Mouse (Mus musculus): Measurements from ENCODE around the gene Kiz. TPM values are rescaled to one million over a fixed set of nuclear protein-coding genes. Genes with fewer than 3 reads are reported as not detected.
A peak's percentile ranks its signal among the peaks of the same experiment; 100 is the strongest.

Kiz gene
- polyA plus RNA-seq, 1 experiment from 2014 or later, result 28.7 TPM

DNA sequence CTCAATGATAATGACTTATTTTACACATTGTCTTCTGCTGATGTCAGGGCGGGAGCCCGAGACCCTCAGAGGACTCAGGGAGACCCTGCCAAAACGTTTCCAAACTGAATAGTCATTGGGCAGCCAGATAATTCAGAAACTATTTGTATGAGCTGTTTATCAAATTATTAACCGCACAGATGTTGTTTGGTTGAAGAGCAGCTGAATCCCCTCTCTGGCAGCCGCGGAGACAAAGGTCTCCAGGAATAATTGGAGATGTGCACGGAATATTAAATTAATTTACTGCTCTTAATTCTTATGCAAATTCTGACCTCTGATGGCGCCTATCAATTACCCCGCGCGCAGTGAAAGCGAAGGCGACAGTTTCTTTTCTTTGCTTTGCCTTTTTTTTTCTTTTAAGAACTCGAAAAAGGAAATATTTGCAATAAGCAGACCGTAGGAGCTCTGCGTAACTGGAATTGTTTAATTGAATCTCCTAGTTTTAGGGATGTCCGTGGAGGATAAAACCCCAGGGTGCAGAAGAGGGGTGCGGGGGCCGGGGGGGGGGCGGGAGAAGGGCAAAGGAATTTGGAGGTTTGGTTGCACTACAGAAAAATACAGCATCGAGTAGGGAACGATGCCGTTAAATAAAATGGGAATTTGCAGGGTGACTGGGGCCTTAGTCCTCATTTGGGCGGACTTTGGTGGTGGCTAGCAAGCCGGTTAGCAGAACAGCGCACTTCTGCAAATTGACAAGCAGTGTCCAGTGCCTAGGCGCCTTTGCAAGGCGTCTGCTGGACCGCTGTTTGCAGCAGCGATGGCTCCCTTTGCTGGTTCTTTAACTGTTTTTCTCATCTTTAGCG lies 22.2 kb upstream of the Kiz start:
- Histone ChIP-seq H3K27ac (ENCODE audit: low read depth, low read length) (peak overlapping the region; percentile 78), H3K4me2 (ENCODE audit: low read length) (peak overlapping the region; percentile 54), H3K36me3 (ENCODE audit: control insufficient read depth, insufficient read depth, low read length) (no peaks in the 10 kb centered on the region), H3K4me1 (ENCODE audit: control insufficient read depth, insufficient read depth, low read length) (peaks cover 18% of the 10 kb centered on the region), H3K4me3 (ENCODE audit: low read depth, low read length) (peak overlapping the region; percentile 15), H3K9ac (ENCODE audit: low read length) (peak overlapping the region; percentile 56), H3K27me3 (replicated peaks; ENCODE audit: control insufficient read depth, insufficient read depth, low read length) (peaks cover 62% of the 10 kb centered on the region), H3K9me3 (replicated peaks; ENCODE audit: control insufficient read depth, low read length) (no peaks in the 10 kb centered on the region)
- peak; percentile 75 for DNase-seq (ENCODE audit: low spot score)
- WGBS, result under 1% methylated on average over 31 of the region's 31 CpGs
- ATAC-seq, result peak; percentile 37

DNA sequence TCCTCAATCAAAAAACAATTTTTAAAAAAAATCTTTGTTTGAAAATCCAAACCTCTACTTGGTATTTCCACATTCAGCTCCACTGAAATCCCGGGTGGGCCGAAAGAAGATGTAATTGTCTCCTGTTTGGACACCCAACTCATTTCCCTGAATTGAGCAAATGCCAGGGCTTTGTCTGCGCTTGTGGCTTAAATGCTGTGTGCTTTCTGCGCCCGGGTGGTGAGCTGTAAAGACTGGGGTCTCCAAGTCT lies 21.7 kb upstream of the Kiz start:
- peaks cover 62% of the 10 kb centered on the region for H3K27me3 ChIP-seq (replicated peaks; ENCODE audit: control insufficient read depth, insufficient read depth, low read length)
- DNase-seq (ENCODE audit: low spot score) (no peak), ATAC-seq (no peak)
- H3K4me1 ChIP-seq (ENCODE audit: control insufficient read depth, insufficient read depth, low read length), result peaks cover 18% of the 10 kb centered on the region
- H3K4me2 ChIP-seq (ENCODE audit: low read length), result peak overlapping the region; percentile 54
- peak overlapping the region; percentile 56 for H3K9ac ChIP-seq (ENCODE audit: low read length)
- no peaks in the 10 kb centered on the region for H3K36me3 ChIP-seq (ENCODE audit: control insufficient read depth, insufficient read depth, low read length)
- H3K27ac ChIP-seq (ENCODE audit: low read depth, low read length), result peak overlapping the region; percentile 78
- 0% methylated on average over 5 of the region's 5 CpGs for WGBS
- H3K4me3 ChIP-seq (ENCODE audit: low read depth, low read length), result peak overlapping the region; percentile 15
- H3K9me3 ChIP-seq (replicated peaks; ENCODE audit: control insufficient read depth, low read length), result no peaks in the 10 kb centered on the region

DNA sequence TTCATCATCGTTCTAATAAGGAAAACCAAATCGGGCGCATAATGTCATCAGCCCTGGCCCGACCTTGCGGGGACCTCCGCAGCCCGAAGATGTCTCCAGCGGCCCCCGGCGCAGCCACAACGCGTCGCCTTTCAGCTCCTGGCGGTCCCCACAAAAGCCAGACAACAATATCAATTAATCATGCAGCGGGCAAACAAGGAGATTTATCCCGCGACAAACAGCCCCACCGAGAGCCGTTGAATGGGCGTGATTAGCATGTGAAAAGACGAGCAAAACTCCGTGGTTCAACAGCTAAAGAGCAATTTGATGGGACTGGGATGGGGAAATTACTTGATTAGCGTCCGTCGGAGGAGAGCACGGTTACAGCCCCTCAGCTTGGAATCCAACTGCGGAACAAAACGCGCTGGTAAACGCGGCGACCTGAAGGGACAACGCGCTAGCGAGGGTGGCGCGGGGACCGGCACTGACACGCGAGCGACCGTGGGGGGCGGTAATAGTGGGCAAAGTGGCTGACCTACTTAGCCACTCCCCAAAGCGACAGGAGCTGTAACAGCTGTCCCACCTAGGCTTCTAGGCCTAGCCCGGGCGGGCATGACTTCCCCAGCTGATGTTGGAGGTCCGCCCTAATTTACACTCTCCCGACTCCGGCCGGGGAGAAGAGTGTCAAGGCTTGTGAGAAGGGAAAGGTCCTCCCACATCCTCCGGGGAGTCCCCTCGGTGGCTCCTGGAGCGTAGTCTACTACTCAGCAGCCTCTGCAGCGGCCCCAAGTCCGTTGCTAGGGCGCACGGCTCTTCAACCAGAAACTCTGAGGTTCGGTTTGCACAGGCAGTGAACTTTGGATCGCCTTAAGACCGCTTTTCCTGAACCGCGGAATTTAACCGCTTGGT lies 21.1 kb upstream of the Kiz start:
- Histone ChIP-seq H3K27ac (ENCODE audit: low read depth, low read length) (peak overlapping the region; percentile 78), H3K4me2 (ENCODE audit: low read length) (peak overlapping the region; percentile 54), H3K4me1 (ENCODE audit: control insufficient read depth, insufficient read depth, low read length) (peaks cover 18% of the 10 kb centered on the region), H3K27me3 (replicated peaks; ENCODE audit: control insufficient read depth, insufficient read depth, low read length) (peaks cover 60% of the 10 kb centered on the region), H3K9me3 (replicated peaks; ENCODE audit: control insufficient read depth, low read length) (no peaks in the 10 kb centered on the region), H3K4me3 (ENCODE audit: low read depth, low read length) (peak overlapping the region; percentile 15), H3K36me3 (ENCODE audit: control insufficient read depth, insufficient read depth, low read length) (no peaks in the 10 kb centered on the region), H3K9ac (ENCODE audit: low read length) (peak overlapping the region; percentile 56)
- under 1% methylated on average over 63 of the region's 63 CpGs for WGBS
- peak; percentile 87 for DNase-seq (ENCODE audit: low spot score)
- ATAC-seq, result peak; percentile 72

DNA sequence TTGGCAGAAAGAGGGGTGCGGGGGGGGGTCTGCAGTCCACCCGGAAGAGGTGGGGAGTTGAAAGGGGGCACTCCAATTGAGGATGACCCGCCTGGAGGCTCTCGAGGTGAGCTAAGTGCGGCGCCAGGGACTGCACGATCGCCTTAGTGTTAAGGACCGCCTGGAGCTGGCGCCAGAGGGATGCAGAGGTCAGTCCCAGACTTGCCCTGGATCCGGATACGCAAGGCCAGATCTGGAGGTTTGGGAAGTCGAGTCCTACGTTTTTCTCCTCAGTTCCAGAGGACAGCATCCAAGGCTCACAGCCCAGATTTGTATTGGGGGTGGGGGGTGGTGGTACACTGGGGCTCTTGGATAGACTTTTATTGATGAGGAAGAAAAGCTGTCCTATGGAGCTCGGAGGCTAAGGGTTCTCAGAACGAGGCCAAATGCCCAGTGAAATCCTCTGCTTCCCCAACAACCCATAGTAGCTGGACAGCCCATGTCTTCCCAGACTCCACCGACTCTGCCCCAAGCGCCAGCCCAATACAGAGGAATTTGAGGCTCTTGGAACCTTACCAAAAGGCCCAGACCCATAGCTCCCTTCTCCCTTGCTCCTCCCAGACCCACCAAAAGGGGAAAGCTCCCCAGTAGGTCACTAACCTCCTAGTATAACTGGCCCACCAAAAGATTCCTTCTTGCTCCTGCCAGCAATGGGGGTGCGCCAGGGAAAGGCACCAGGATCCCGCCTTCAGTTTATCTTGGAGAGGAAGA lies 20.2 kb upstream of the Kiz start:
- ATAC-seq (no peak), DNase-seq (ENCODE audit: low spot score) (no peak)
- no peaks in the 10 kb centered on the region for H3K9me3 ChIP-seq (replicated peaks; ENCODE audit: control insufficient read depth, low read length)
- 2% methylated on average over 20 of the region's 20 CpGs for WGBS
- H3K36me3 ChIP-seq (ENCODE audit: control insufficient read depth, insufficient read depth, low read length), result no peaks in the 10 kb centered on the region
- H3K27ac ChIP-seq (ENCODE audit: low read depth, low read length), result peak overlapping the region; percentile 78; the same call in 1 of the 2 replicates
- H3K4me1 ChIP-seq (ENCODE audit: control insufficient read depth, insufficient read depth, low read length), result peaks cover 18% of the 10 kb centered on the region
- H3K27me3 ChIP-seq (replicated peaks; ENCODE audit: control insufficient read depth, insufficient read depth, low read length), result peaks cover 55% of the 10 kb centered on the region
- H3K4me3 ChIP-seq (ENCODE audit: low read depth, low read length), result peak overlapping the region; percentile 15
- peak overlapping the region; percentile 54 for H3K4me2 ChIP-seq (ENCODE audit: low read length)
- H3K9ac ChIP-seq (ENCODE audit: low read length), result peak overlapping the region; percentile 35; the same call in 1 of the 2 replicates

DNA sequence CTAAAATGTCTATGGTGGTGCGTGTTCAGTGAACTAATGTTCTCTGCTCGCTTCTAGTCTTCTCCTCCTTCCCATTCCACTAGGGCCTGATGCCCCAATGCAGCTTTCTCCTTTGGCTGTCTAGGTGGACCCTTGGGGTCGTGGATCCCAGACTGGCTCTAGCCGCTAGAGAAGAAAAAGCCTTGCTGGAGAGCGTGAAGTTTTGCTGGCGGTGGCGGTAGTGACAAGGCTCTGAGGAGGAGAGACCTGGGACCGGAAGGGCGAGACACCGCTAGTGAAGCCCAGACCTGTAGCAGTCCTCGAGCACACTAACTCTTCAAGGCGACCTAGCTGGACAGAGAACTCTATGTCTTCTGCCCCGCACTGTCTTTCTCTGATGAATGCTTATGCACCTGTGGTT lies 19.4 kb upstream of the Kiz start:
- H3K9ac ChIP-seq (ENCODE audit: low read length), result no peak overlapping the region
- H3K27ac ChIP-seq (ENCODE audit: low read depth, low read length), result 0 out of 2 replicates have a peak overlapping the region, but pooled peaks have one; percentile 29
- WGBS, result 2% methylated on average over 13 of the region's 13 CpGs
- no peaks in the 10 kb centered on the region for H3K9me3 ChIP-seq (replicated peaks; ENCODE audit: control insufficient read depth, low read length)
- H3K4me2 ChIP-seq (ENCODE audit: low read length), result peak overlapping the region; percentile 54
- H3K27me3 ChIP-seq (replicated peaks; ENCODE audit: control insufficient read depth, insufficient read depth, low read length), result peaks cover 55% of the 10 kb centered on the region
- H3K4me1 ChIP-seq (ENCODE audit: control insufficient read depth, insufficient read depth, low read length), result peaks cover 18% of the 10 kb centered on the region
- ATAC-seq (no peak), DNase-seq (ENCODE audit: low spot score) (no peak)
- no peak overlapping the region for H3K4me3 ChIP-seq (ENCODE audit: low read depth, low read length)
- H3K36me3 ChIP-seq (ENCODE audit: control insufficient read depth, insufficient read depth, low read length), result no peaks in the 10 kb centered on the region

DNA sequence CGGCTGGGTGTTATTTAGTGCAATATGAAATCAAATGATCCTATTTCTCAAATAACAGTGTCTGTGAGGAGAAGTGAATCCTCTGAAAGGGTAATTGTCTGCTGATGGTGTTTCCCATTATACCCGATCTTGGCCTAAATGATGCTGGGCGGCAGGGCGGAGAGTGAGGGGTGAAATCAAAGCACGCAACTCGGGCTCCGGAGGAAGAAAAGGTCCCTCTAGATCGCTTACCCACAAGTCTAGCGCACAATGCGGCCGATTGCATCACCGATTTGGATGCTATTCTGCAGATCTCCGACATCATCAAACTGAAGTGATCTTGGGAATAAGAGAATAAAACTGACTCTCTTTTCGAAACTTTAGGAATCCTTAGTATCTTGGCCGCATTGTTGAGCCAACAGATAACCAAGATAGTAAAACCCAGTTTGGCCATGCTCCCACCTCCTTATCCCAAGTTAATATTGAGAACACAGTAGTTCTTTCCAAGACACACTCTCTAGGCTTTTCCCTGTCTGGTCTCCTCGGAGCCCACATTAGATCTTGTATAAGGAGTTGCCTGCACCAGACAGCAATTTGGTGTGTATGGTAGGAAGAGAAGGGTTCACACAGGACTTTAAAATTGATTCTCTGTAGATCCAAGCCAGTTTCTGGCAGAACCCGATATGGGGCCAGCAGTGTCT lies 18.7 kb upstream of the Kiz start:
- no peaks in the 10 kb centered on the region for H3K9me3 ChIP-seq (replicated peaks; ENCODE audit: control insufficient read depth, low read length)
- H3K4me2 ChIP-seq (ENCODE audit: low read length), result peak overlapping the region; percentile 54; the same call in 1 of the 2 replicates
- peaks cover 18% of the 10 kb centered on the region for H3K4me1 ChIP-seq (ENCODE audit: control insufficient read depth, insufficient read depth, low read length)
- 3% methylated on average over 17 of the region's 17 CpGs for WGBS
- ATAC-seq (no peak), DNase-seq (ENCODE audit: low spot score) (no peak)
- H3K36me3 ChIP-seq (ENCODE audit: control insufficient read depth, insufficient read depth, low read length), result no peaks in the 10 kb centered on the region
- H3K4me3 ChIP-seq (ENCODE audit: low read depth, low read length), result 0 out of 2 replicates have a peak overlapping the region, but pooled peaks have one; percentile 2
- no peak overlapping the region; the same call in 1 of the 2 replicates for H3K27ac ChIP-seq (ENCODE audit: low read depth, low read length)
- peaks cover 58% of the 10 kb centered on the region for H3K27me3 ChIP-seq (replicated peaks; ENCODE audit: control insufficient read depth, insufficient read depth, low read length)
- H3K9ac ChIP-seq (ENCODE audit: low read length), result no peak overlapping the region

DNA sequence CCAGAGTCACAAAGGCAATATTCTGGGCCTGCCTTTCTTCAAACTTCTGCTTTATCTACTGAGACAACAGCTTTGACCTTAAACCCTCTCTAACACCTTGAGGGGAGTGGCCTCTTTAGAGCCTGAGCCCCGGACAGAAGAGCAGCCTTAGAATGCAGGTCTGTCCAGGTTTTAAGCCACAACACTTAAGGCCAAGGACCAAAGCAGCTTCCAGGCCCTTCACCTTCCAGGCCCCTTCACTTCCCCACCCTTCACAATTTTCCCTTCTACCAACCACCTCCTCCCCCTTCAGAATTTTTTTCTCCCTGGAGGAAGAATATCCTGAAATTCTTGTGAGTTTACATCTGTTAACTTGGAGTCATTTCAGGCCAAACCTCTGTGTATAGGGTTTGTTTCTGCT lies 18.0 kb upstream of the Kiz start:
- WGBS, result 3% methylated on average over 1 of the region's 1 CpGs
- no peak for DNase-seq (ENCODE audit: low spot score)
- no peak overlapping the region for H3K9ac ChIP-seq (ENCODE audit: low read length)
- peaks cover 16% of the 10 kb centered on the region for H3K4me1 ChIP-seq (ENCODE audit: control insufficient read depth, insufficient read depth, low read length)
- peaks cover 59% of the 10 kb centered on the region for H3K27me3 ChIP-seq (replicated peaks; ENCODE audit: control insufficient read depth, insufficient read depth, low read length)
- no peak overlapping the region for H3K4me3 ChIP-seq (ENCODE audit: low read depth, low read length)
- ATAC-seq, result no peak
- H3K36me3 ChIP-seq (ENCODE audit: control insufficient read depth, insufficient read depth, low read length), result no peaks in the 10 kb centered on the region
- H3K4me2 ChIP-seq (ENCODE audit: low read length), result no peak overlapping the region
- no peaks in the 10 kb centered on the region for H3K9me3 ChIP-seq (replicated peaks; ENCODE audit: control insufficient read depth, low read length)
- no peak overlapping the region for H3K27ac ChIP-seq (ENCODE audit: low read depth, low read length)

Data from forebrain, embryonic 14.5 days (tissue).